Mouse (Mus musculus) forebrain, embryonic 13.5 days (tissue): ENCODE data around the gene Mab21l3. TPM values are rescaled to one million over a fixed set of nuclear protein-coding genes. Genes with fewer than 3 reads are reported as not detected.
A peak's percentile ranks its signal among the peaks of the same experiment; 100 is the strongest.

Source experiments
- ATAC-seq: fragments of 200-750 bp; cut with Nextera tagmentation; 2 replicates; pipeline ENCODE4 v1.8.0; 2017
- H3K27ac ChIP-seq: fragments of 300-500 bp; sonication (generic); 2 replicates; pipeline ENCODE4 v1.5.1; 2015; ENCODE audit warnings: inconsistent platforms, mild to moderate bottlenecking, moderate library complexity
- H3K27me3 ChIP-seq: fragments of 300-500 bp; sonication (generic); 2 replicates; pipeline ENCODE4 v1.6.1; 2015; ENCODE audit warnings: mild to moderate bottlenecking, inconsistent platforms
- H3K36me3 ChIP-seq: fragments of 300-500 bp; sonication (generic); 2 replicates; pipeline ENCODE4 v1.6.1; 2015; ENCODE audit warnings: mild to moderate bottlenecking, inconsistent platforms; ENCODE audit not compliant: poor library complexity, severe bottlenecking
- H3K4me1 ChIP-seq: fragments of 300-500 bp; sonication (generic); 2 replicates; pipeline ENCODE4 v1.6.1; 2015; ENCODE audit warnings: inconsistent platforms
- H3K4me2 ChIP-seq: fragments of 300-500 bp; sonication (generic); 2 replicates; pipeline ENCODE4 v1.6.1; 2015; ENCODE audit warnings: inconsistent platforms, mild to moderate bottlenecking, moderate library complexity
- H3K4me3 ChIP-seq: fragments of 300-500 bp; sonication (generic); 2 replicates; pipeline ENCODE4 v1.5.1; 2015; ENCODE audit warnings: mild to moderate bottlenecking, inconsistent platforms
- H3K9ac ChIP-seq: fragments of 300-500 bp; sonication (generic); 2 replicates; pipeline ENCODE4 v1.6.1; 2015; ENCODE audit warnings: mild to moderate bottlenecking, inconsistent platforms
- H3K9me3 ChIP-seq: fragments of 300-500 bp; sonication (generic); replicated peaks from 2 replicates; pipeline ENCODE4 v1.6.1; 2016; ENCODE audit warnings: inconsistent platforms
- whole genome bisulfite sequencing: fragments of 180-500 bp; shearing (Covaris S2); methylation state at CpG from one replicate; pipeline ENCODE4 v1.1.7; 2015; 5-methylcytosine and 5-hydroxymethylcytosine counted together
- polyA plus RNA-seq: library from polyadenylated mRNA; unstranded; fragments of >200 nt; fragmentation: Nextera tagmentation; extraction: Ambion mirVana; gene quantifications from 2 replicates; pipeline ENCODE4 v1.2.1, GENCODE M21; 2015

The Mab21l3 gene
- polyA plus RNA-seq, 1 experiment from 2014 or later = 0.50 TPM

GRCm38 (mm10) chr3:101812341-101812962 is 36.3 kb downstream of the Mab21l3 start:
- Histone ChIP-seq H3K4me3 (no peak overlapping the region), H3K4me1 (peaks cover under 1% of the 10 kb centered on the region; the same call in 1 of the 2 replicates), H3K9me3 (no peaks in the 10 kb centered on the region), H3K4me2 (no peak overlapping the region), H3K27ac (no peak overlapping the region), H3K36me3 (no peaks in the 10 kb centered on the region), H3K9ac (no peak overlapping the region), H3K27me3 (no peaks in the 10 kb centered on the region; the same call in 1 of the 2 replicates)
- ATAC-seq = peak; percentile 94
- WGBS = 61% methylated on average over 10 of the region's 10 CpGs

DNA sequence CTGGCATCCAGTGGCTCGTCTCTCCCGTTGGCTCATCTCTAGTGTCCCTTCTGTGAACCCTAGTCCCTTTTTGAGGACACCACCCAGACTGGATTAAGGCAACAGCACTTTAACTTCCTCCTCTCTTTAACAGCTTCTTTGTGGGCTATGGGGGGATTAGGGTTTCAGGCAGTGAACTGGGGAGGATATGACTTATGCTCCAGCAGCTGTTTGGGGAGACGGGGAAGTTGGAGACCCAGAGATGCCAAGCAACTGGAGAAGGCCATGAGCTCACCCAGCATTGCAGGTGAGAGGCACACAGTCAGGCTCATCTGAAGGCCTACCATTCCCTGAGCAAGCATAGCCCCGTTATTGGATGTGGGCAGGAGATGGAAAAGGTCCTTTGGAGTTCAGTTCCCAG is 36.8 kb downstream of the Mab21l3 start:
- H3K4me1 ChIP-seq = peaks cover 5% of the 10 kb centered on the region
- 83% methylated on average over 4 of the region's 4 CpGs for WGBS
- H3K4me2 ChIP-seq = no peak overlapping the region
- no peak overlapping the region for H3K27ac ChIP-seq
- H3K36me3 ChIP-seq = no peaks in the 10 kb centered on the region
- ATAC-seq = no peak; the same call in 1 of the 2 replicates
- H3K9ac ChIP-seq = no peak overlapping the region
- no peaks in the 10 kb centered on the region; the same call in 1 of the 2 replicates for H3K27me3 ChIP-seq
- no peak overlapping the region for H3K4me3 ChIP-seq
- H3K9me3 ChIP-seq = no peaks in the 10 kb centered on the region

GRCm38 (mm10) chr3:101807646-101808045 is 41.1 kb downstream of the Mab21l3 start:
- no peaks in the 10 kb centered on the region for H3K36me3 ChIP-seq
- H3K27me3 ChIP-seq = no peaks in the 10 kb centered on the region; the same call in 1 of the 2 replicates
- H3K4me2 ChIP-seq = no peak overlapping the region
- WGBS = 96% methylated on average over 6 of the region's 6 CpGs
- peaks cover 28% of the 10 kb centered on the region for H3K4me1 ChIP-seq
- H3K9me3 ChIP-seq = no peaks in the 10 kb centered on the region
- H3K27ac ChIP-seq = no peak overlapping the region
- H3K9ac ChIP-seq = no peak overlapping the region
- H3K4me3 ChIP-seq = no peak overlapping the region
- no peak for ATAC-seq

DNA sequence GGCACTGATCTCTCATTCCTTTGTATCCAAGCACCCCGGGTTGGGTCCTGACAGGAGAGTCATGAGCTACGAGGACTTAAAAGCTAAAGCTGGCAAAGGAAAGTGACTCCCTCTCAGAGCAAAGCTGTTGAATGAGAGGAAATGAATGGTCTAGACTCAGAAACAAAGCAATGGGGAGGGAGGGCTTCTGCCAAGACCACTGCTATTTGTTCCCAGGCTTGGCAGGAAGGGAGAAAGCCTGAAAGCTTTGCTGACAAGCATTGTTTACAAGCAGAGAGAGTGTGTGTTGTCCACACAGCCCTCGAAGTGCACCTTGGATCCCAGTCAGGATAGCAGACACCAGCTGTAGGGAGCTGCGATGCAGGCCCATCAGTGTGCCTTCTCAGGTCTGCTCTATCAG is 41.8 kb downstream of the Mab21l3 start:
- Histone ChIP-seq H3K4me1 (peaks cover 28% of the 10 kb centered on the region), H3K4me2 (no peak overlapping the region), H3K9ac (no peak overlapping the region), H3K4me3 (no peak overlapping the region), H3K36me3 (no peaks in the 10 kb centered on the region), H3K27ac (no peak overlapping the region), H3K9me3 (no peaks in the 10 kb centered on the region), H3K27me3 (no peaks in the 10 kb centered on the region; the same call in 1 of the 2 replicates)
- WGBS = 19% methylated on average over 4 of the region's 4 CpGs
- ATAC-seq = peak; percentile 36

DNA sequence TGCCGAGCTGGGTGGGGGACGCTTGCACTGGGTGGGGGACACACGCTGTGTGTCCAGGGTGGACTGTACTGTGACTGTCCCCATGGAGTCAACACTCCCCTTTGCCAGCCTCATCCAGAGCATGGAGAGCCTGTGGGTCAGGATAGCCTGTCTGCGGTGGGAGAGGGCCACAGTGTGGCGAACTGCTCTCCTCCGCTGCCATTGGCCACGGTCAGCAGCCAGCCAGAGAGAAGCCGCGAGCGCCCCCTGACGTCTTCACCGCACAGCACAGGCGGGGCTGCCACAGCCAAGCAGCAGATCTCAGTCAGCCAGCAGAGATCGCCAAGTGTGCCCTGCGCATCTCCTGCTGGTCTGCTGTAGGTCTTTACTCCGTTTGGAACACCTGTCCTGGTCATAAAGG is 42.6 kb downstream of the Mab21l3 start:
- H3K27ac ChIP-seq = no peak overlapping the region
- H3K4me2 ChIP-seq = peak overlapping the region; percentile 37
- ATAC-seq = peak; percentile 92
- H3K36me3 ChIP-seq = no peaks in the 10 kb centered on the region
- H3K4me1 ChIP-seq = peaks cover 28% of the 10 kb centered on the region
- H3K27me3 ChIP-seq = no peaks in the 10 kb centered on the region; the same call in 1 of the 2 replicates
- WGBS = 7% methylated on average over 16 of the region's 16 CpGs
- H3K4me3 ChIP-seq = no peak overlapping the region
- H3K9me3 ChIP-seq = no peaks in the 10 kb centered on the region
- no peak overlapping the region for H3K9ac ChIP-seq

DNA sequence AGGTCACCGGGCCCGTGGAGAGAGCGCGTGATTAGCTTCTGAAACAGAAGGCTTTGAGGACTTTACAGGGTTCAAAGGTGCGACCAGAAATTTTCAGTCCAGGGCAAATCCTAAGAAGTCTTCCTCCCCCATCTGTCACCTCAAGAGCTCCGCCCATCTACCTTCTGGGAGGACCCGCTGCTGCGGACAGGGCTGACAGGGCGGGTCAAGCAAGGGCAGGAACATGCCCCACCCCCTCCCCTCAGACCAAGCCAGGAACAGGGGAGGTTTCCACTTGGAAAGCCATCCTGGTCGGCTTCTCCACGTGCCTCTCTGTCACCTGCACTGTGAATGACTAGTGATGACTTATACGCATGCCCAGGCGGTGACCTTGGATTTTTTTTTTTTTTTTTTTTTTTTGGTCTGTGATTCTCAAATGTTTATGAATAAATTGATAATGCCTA is 43.2 kb downstream of the Mab21l3 start:
- no peak overlapping the region for H3K9ac ChIP-seq
- H3K27me3 ChIP-seq = no peaks in the 10 kb centered on the region; the same call in 1 of the 2 replicates
- H3K27ac ChIP-seq = no peak overlapping the region
- peak; percentile 31; the same call in 1 of the 2 replicates for ATAC-seq
- no peaks in the 10 kb centered on the region for H3K36me3 ChIP-seq
- no peaks in the 10 kb centered on the region for H3K9me3 ChIP-seq
- H3K4me2 ChIP-seq = no peak overlapping the region
- WGBS = 24% methylated on average over 13 of the region's 13 CpGs
- H3K4me3 ChIP-seq = no peak overlapping the region
- peaks cover 28% of the 10 kb centered on the region for H3K4me1 ChIP-seq

- Histone ChIP-seq H3K9me3 (no peaks in the 10 kb centered on the region), H3K4me3 (no peak overlapping the region), H3K27ac (no peak overlapping the region), H3K27me3 (no peaks in the 10 kb centered on the region; the same call in 1 of the 2 replicates), H3K4me2 (no peak overlapping the region), H3K4me1 (peaks cover 28% of the 10 kb centered on the region), H3K36me3 (no peaks in the 10 kb centered on the region), H3K9ac (no peak overlapping the region)
- ATAC-seq = no peak
- WGBS = 32% methylated on average over 11 of the region's 11 CpGs
Observed at GRCm38 (mm10) chr3:101804971-101805561, 43.7 kb downstream of the Mab21l3 start.

DNA sequence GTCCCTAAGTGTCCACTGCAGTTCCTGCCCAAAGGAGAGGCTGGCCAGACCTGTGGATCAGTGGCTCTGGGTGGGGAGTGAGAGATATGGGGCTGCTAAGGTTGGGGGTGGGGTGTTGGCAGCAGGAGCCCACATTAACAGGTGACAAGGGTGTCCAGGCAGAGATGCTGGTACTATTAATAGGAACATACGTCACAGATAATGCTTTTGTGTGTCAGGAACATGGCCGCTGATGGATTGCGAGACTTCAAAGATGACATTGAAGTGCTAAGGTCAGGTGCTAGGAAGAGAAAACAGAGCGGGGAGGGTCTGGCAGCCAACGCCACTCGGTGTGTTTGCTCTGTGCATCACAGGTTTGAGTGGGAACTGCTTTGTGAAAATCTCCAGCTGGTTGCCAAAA is 44.4 kb downstream of the Mab21l3 start:
- H3K4me3 ChIP-seq = no peak overlapping the region
- H3K9ac ChIP-seq = no peak overlapping the region
- no peaks in the 10 kb centered on the region for H3K9me3 ChIP-seq
- H3K4me2 ChIP-seq = no peak overlapping the region
- H3K27me3 ChIP-seq = no peaks in the 10 kb centered on the region; the same call in 1 of the 2 replicates
- WGBS = 74% methylated on average over 6 of the region's 6 CpGs
- H3K4me1 ChIP-seq = peaks cover 28% of the 10 kb centered on the region
- ATAC-seq = no peak
- no peaks in the 10 kb centered on the region for H3K36me3 ChIP-seq
- H3K27ac ChIP-seq = no peak overlapping the region

GRCm38 (mm10) chr3:101803764-101804163 is 45.0 kb downstream of the Mab21l3 start:
- Histone ChIP-seq H3K27ac (no peak overlapping the region), H3K9ac (no peak overlapping the region), H3K36me3 (no peaks in the 10 kb centered on the region), H3K4me2 (no peak overlapping the region), H3K4me1 (peaks cover 28% of the 10 kb centered on the region), H3K9me3 (no peaks in the 10 kb centered on the region), H3K27me3 (no peaks in the 10 kb centered on the region; the same call in 1 of the 2 replicates), H3K4me3 (no peak overlapping the region)
- no peak for ATAC-seq
- WGBS = 81% methylated on average over 6 of the region's 6 CpGs

GRCm38 (mm10) chr3:101802746-101803145 is 46.0 kb downstream of the Mab21l3 start:
- Histone ChIP-seq H3K4me2 (no peak overlapping the region), H3K27me3 (no peaks in the 10 kb centered on the region; the same call in 1 of the 2 replicates), H3K4me3 (no peak overlapping the region), H3K9ac (no peak overlapping the region), H3K27ac (no peak overlapping the region), H3K36me3 (no peaks in the 10 kb centered on the region), H3K4me1 (peaks cover 35% of the 10 kb centered on the region), H3K9me3 (no peaks in the 10 kb centered on the region)
- WGBS = 87% methylated on average over 6 of the region's 6 CpGs
- ATAC-seq = no peak

DNA sequence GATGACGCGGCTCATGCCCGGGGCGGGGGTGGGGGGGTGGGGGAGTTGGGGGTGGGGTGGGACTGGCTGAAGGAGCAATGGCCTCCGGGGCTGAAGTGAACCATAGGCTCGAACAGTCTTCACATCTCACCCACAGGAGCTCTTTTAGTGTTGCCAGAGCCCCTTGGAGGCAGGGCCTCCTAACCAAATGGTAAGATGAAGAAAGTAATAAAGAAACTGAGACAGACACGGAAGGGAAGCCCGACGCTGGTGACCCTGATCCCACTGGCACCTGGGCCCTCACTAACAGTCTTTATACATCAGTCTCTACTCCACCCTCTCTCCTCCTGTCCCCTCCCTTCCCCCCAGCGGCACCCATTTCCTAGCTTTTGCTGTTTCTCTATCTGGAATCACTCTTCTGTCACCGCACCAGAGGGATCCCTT is 48.2 kb downstream of the Mab21l3 start:
- no peaks in the 10 kb centered on the region for H3K27me3 ChIP-seq

GRCm38 (mm10) chr3:101799852-101800595 is 48.7 kb downstream of the Mab21l3 start:
- H3K9me3 ChIP-seq = no peaks in the 10 kb centered on the region
- no peak overlapping the region for H3K4me3 ChIP-seq
- ATAC-seq = no peak
- H3K9ac ChIP-seq = no peak overlapping the region
- H3K4me2 ChIP-seq = no peak overlapping the region
- no peaks in the 10 kb centered on the region for H3K36me3 ChIP-seq
- WGBS = 82% methylated on average over 14 of the region's 14 CpGs
- peaks cover 28% of the 10 kb centered on the region for H3K4me1 ChIP-seq
- H3K27me3 ChIP-seq = no peaks in the 10 kb centered on the region
- no peak overlapping the region for H3K27ac ChIP-seq

More for the DNA sequence above, 48.2 kb downstream of the Mab21l3 start:
- Histone ChIP-seq H3K4me1 (peaks cover 30% of the 10 kb centered on the region), H3K4me3 (no peak overlapping the region), H3K4me2 (no peak overlapping the region), H3K27ac (no peak overlapping the region), H3K9ac (no peak overlapping the region), H3K36me3 (no peaks in the 10 kb centered on the region), H3K9me3 (no peaks in the 10 kb centered on the region)
- no peak for ATAC-seq
- WGBS = 90% methylated on average over 11 of the region's 11 CpGs
